Mouse (Mus musculus): ENCODE measurements around the gene Gm3633.
"Not testable (repeated sequence)": the region's sequence is repeated elsewhere in the genome, so short reads cannot be mapped to it uniquely, and the experiment has no call there.

GRCm38 (mm10) chr14:42641817-42642216, at the start of gene Gm3633:
- TF ChIP-seq POLR2A, CTCF (IDR thresholded peaks at IDR 0.05; ENCODE audit: extremely low read depth, insufficient read depth, low read length): not testable (repeated sequence)
